Mouse (Mus musculus) right cerebral cortex, postnatal 14 days (tissue): ENCODE measurements around the gene Ccdc110.

ENCODE experiments used
- DNase-seq: peaks from one replicate; pipeline ENCODE4 v3.0.0; 2022

The Ccdc110 gene

DNA sequence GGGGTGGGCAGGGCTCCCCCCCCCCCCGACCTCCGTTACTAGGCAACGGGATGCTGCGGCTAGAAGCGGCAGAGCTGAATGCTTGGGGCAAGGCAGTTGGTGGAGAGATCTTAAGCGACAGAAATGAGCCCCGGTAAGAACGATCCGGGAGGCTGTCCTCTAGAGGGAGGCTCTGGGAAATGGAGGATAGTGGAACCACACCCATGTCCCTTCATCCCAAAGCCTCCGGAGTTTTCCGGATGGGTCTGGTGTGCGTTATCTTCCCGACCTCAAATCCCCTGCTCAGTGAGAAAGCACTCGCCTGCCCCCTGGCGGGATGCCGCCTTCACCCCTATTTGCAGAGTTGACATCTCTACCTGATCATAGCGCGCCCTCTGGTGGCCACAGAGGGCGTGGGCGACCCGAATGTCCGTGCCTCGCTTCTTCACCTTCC is at the start of gene Ccdc110:
Ccdc110 (plus strand) TSS at position 38 of the 433 bp plus-strand sequence.
- DNase-seq: peak; percentile 99

DNA sequence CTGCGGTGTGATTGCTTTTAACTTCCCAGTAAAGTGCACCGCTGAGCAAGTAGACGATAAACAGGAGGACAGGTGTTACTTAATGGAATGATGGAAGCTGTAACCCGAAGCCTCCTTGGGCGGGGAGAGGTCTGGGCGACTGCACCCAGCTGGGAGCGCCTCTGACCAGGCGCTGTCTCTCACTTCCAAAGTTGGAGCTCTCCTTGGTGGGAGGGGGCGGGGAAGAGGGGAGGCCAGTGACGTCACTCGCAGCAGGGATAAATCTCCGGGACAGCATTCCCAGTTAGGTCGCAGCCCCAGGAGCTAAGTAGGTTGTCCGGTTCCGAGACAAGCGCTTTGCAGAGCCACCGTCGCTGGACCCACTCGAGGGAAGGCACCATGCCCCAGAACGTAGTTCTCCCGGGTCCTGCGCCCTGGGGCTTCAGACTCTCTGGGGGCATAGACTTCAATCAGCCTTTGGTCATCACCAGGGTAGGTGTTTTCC is 49.2 kb upstream of the Ccdc110 start, which contains the start of gene Pdlim3:
Pdlim3 (plus strand) TSS at position 260 of the 484 bp plus-strand sequence.
- no peak for DNase-seq

DNA sequence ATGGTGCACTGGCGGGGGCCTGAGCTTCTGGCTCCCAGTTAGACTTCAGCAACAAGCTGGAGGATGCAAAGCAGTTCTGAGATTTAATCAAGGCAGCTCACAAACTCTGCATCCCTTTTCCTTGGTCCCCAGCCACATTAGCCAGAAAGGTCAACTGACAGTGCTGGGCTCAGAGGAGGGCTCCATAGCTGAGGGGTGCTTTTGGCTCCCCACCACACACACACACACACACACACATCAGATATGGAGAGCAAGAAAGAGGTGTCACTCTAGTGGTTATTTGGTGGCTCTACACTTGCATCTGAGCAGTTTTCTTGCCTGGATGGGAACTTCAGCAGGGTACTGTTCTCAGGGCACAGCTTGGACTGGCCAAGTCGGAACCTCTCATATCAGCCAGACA is 48.6 kb upstream of the Ccdc110 start:
- DNase-seq: no peak

DNA sequence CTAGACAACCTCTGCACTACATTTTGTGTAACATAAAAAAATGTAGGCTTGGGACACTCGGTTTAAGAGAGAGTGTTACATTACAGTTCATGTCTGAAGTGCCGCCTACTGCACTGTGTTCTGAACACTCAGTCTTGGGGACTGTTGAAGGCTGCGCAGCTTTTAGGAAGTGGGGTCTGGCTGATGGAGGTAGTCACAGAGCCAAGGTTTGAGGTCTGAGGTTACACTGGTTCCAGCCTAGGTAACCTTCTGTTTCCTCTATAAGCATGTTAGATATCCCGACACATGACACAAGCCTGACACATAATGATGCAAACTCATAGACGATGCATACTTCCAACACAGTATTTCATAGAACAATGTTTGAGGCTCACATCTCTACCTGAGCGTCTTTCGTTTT is 44.7 kb upstream of the Ccdc110 start:
- no peak for DNase-seq

DNA sequence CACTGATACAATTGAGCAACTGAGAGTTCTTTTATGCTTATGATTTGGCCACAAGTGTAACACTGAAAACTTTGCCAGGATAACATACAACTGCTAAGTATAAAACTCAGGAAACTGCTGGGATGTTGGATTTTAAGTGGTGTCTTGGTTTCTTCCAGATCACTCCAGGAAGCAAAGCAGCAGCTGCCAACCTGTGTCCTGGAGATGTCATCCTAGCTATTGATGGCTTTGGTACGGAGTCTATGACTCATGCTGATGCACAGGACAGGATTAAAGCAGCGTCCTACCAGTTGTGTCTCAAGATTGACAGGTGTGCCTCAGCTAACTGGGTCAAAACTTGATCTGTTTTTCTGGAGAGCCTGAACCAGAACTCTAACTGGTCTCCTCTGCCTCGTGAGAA is 37.8 kb upstream of the Ccdc110 start:
- DNase-seq: no peak

DNA sequence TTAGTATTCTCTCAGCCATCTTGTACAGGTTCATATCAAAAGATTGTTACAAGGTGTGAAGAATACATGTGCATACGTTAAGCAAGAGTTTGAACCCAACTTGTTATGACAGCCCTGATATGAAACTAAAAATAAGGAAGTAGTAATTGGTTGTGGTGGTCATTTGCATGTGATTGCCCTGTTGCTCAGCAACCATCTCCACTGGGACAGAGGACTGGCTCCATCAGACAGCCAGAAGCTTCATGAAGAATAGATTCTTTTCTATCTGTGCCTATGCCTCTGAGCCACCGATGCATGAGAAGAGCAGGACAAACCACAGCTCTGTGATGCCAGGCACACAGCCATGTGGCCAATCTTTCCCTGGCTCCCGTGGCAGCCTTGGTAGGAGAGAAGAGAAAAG is 34.6 kb upstream of the Ccdc110 start:
- no peak for DNase-seq

DNA sequence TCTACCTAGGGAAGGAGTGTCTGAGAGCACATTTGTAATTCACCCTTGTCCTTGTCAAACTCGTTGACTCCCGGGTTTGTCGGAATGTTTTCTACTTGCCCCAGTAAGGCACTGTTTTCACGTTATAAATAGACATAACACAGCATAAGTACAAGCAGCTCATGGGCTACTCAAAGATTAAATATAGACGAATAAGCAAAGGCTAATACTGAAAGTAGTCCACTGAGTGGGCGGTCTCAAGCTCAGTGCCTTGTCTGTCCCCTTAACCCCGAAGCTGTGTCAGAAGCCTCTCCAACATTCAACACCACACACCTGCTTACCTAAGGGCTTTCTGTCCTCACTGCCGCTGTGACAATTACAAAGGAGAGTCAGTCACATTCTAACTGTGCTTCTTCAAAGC is 32.8 kb upstream of the Ccdc110 start:
- DNase-seq: no peak

DNA sequence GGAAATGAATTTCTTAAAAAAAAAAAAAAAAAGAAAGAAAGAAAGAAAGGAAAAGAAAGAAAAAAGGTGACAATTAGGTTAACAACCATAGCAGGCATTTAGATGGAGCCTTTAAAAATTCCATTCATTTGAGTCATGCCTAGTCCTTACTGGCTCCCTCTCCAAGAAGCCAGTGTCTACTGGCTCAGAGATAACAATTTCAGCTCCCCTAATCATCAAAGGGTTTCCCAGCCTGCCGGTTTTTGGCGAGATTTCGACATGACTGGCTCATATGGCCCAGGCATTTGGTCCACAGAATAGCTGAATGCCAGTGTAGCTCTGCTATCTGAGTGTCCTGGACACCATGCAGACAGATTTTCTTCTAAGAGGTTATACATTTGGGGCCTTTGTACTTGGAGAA is 30.8 kb upstream of the Ccdc110 start:
- no peak for DNase-seq

DNA sequence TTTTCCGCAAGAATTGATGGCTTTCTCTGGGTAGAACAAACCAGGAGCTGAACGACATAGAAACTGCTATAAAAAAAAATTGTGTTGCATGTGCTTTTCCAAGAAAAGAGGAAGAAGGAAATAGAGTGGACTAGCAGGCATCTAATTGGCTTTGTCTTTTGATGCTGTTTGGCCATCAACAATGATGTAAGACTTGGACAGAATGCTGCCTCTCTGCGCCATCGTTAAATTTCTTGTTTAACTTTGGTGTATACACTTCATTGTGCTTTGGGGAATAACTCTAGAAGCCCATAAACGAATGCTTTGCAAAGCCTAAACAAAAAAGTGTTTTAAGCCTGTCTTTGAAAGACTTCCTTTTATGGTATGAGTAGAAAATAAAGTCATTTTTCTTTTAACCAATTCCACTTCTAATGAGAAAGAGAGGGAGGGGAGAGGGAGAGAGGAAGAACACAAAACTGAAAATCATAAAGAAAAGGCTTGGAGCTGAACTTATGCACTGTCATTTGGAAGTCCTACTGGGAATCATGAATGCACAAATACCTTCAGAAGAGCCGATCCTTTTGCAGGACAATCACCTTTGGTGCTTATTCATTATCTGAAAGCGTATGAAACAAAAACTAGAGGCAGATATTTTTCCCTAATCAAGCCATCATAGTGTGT is 28.7 kb upstream of the Ccdc110 start:
- no peak for DNase-seq

DNA sequence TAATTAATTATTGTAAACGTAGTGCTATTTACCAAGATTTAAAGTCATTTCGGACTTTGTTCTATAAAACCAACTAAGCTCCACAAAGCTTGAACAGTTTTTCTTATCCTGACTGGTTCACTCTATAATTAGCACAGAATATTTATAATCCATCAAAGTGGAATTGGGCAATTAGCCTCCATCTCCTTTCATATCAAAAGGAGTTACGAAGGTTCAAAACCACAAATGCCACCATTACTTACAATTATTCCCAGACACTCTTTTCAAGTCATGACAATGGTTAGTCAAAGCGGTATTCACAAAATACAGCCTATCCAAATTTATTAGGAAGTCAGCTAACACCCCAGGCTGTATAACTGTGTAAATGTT is 28.2 kb upstream of the Ccdc110 start:
- no peak for DNase-seq

DNA sequence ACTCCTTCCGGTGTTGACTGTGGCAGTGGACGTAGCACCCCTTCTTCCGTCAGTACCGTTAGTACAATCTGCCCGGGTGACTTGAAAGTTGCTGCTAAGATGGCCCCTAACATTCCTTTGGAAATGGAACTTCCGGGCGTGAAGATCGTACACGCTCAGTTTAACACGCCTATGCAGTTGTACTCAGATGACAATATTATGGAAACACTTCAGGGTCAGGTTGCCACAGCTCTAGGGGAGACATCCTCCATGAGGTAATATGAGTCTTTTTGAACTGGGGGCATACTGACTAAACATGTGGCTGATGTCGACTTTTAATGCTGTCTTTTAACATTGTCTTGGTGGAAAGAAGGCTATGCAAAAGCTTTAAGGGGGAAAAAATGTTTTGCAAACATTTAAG is 20.7 kb upstream of the Ccdc110 start:
- no peak for DNase-seq

DNA sequence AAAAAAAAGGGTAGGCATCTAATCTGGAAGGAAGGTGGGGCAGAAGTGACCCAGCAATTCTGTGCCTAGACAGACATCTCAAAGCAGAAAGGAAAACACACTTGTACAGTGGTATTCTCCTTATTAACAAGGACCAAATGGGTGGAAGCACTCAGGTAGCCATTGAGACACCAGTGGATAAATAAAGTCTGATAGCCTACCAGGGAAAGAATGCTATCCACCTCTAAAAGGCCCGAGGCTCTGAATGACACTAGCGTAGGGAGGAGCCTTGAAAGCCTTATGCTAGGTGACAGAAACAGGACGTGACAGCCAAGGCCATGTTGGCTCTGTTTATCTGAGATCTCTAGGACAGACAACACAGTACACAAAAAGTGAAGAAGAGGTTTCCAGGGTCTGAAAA is 17.9 kb upstream of the Ccdc110 start:
- DNase-seq: no peak

DNA sequence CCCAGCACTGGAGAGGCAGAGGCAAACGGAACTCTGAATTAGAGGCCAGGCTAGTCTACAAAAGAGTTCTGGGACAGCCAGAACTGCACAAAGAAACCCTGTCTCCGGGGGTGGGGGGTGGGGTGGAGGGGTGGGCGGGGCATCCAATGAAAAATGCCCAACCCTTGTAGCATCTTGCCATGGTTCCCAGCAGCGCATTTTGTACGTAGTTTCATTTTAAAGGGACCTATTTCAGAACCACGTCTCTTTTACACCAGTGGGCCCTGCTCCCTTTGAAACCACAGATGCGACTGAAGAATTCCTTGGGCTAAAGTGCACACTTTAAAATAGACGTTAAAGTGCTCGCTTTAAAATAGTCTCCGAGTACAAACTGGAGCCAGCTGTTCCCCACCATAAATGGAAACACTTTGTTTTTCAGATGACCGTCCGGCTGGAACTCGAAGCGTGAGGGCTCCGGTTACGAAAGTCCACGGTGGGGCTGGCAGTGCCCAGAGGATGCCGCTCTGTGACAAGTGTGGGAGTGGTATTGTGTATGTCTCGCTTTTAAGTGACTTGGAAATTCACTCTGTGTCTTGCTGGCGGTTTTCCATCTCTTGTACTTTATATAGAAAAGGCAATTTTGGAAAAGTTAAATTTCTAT is 17.3 kb upstream of the Ccdc110 start:
- no peak for DNase-seq

DNA sequence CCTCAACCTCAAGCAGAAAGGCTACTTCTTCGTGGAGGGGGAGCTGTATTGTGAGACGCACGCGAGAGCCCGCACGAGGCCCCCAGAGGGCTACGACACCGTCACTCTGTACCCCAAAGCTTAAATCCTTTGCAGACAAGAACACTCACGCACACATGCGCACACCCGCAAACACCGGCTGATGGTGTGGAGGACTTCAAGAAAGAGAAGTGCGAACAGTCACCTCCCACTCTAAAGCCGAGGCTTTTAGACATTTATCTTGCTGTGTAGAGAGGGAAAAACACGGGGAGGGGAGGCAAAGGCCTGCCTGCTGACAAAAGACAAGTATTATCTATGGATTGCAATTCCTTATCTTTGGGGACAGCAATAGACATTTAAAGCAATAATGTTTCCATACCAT is 15.5 kb upstream of the Ccdc110 start:
- DNase-seq: no peak

DNA sequence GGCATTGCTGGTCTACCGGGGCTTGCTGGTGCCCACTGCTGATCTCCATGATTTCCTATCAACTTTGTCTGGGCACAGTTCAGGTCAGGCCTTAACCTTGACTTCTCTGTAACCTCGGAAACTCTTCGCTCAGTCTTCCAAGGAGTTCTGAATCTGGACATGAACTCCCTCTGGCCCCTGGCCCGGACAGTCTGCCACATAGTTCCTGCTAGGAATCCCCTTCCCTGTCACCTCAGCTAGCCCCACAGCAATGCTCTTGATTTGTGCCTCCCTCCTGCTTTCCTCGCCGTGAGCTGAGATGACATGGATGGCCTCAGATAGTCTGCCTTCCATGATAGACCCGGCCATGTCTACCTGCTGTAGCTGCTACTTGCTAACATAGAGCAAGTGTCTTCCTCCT is 14.0 kb upstream of the Ccdc110 start:
- no peak for DNase-seq

DNA sequence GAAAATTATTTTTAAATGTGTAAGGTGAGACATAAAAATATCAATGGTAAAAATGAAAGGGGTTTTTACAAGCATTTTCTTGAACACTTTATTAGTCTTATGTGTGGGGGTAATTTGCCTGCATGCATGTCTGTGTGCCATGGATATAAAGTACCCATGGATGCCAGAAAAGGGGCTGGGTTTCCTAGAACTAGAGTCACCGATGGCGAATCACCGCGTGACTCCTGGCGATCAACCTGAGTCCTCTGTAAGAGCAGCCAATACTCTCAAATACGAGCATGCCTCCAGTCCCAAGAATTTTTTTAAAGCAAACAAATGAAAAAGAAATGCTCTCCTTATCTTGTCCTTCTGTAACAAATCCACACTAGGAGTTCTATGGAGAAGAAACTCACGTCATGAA is 12.3 kb upstream of the Ccdc110 start:
- no peak for DNase-seq

DNA sequence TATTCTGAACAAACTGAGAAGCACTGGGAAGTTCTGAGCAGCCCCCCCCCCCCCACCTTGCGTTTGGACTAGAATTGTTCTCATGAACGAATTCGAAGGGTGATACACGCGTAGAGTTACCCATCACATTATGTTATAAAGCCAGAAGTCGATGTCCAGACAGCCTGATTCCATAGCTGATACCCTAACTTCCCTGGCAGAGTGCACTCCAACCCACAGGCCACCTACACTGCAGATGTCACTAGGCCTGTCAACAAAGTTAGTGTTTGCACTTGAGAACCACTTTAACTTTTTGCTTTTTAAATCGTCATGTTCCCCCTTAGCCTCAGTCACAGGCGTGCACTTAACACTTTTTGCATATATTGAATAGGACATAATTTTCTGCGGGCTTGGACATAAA is 2.6 kb downstream of the Ccdc110 start:
- DNase-seq: no peak

DNA sequence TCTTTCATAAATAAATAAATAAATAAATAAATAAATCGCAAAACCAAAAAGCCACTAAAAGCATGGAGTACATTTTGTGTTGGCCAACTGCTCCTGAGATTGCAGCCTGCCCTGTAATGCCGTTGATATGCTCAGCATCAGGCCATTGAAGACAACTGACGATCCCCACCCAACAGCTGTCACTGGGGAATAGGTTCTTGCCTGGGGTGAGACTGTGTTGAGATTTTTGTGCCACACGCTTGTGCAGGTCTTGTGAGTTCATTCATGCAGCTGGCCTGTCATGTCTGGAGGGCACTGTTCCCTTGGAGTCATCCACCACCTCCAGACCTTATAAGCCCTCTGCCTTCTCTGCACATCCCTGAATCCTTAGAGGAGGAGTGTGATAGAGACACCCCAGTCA is 11.9 kb downstream of the Ccdc110 start:
- no peak for DNase-seq

DNA sequence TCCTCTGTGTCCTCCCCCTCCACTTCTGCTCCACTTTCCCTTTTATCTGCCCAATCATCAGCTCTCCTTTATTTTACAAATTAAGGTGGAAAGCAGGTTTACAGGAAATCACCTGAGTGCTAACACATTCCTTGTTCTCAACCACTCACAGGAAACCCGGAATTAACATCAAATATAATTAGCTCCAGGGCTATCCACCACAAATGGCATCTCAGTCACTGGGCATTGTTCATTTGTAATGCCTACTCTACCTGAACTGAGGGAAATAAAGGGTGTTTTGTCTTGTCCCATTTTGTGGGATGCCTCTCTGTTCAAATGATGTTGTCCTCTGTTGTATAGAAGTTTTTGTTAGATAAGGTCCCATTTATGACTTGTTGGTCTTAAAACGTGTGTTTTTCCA is 16.2 kb downstream of the Ccdc110 start:
- no peak for DNase-seq

DNA sequence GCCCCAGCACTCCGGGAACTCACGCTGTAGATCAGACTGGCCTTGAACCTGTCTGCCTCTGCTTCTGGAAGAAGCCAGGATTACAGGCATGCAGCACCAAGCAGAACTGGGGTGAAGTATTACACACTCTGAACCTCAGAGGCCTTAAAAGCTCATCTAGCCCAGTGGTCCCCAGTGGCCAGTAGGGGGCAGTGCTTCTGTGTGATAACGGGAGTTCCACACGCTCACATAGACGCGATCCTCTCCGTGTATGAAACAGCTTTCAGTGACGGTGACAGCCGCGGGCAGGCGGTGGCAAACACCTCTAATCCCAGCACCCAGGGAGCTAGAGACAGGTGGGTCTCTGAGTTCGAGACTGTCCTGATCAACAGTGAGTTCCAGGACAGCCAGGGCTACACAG is 36.5 kb downstream of the Ccdc110 start:
- no peak for DNase-seq

DNA sequence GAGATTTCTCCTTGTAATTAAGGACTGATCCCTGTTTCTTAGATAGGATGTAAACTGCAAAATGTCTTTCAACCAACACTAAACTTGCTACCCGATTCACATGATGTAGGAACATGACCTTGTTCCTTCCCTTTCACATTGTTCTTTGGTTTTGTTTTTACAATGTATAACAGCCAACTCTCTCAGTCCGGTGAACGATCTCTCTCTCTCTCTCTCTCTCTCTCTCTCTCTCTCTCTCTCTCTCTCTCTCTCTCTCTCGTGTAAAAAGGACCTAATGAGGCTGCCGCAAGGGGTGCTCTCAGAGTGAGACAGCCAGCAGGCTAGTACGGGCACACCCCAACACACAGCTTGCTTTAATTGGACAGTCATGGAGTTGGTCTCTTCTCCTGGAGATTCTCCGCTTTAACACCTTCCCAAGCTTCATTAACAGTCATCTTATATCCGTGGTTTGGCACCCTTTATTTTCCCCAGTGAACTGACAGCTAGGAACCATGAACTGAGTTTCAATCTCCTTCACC is 39.6 kb downstream of the Ccdc110 start:
- DNase-seq: no peak

DNA sequence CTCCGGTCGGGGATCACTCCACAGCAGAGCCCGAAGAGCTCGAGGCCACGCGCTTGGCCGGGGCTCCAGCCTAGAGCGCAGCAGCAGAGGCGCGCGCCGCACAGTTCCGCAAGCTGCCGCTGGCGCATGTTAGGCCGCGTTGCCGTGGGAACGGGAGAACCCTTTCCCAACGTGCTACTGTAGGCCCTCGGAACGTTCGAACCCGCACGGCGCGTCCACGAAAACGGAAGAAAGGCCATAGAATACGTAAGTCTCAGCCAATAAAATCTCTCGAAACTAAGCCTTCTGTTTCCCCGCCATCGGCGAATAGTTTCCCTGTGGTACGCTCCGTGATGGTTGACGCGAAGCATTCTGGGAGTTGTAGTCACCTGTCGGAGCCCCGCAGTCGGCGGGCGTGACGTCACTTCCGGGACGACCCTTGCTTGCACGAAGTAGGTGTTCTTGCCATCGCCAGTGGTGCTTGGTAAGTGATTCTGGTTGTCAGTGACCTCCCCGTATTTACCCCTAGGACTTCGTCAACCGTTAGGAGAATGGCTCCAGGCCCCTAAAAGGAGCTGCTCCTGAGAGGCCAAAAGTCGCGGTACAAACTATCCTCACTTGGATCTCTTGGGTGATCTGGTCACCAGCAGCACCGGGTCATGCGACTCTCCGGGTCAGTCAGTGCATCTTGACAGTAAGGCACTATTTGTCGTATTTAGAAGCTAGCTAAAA is 40.9 kb downstream of the Ccdc110 start, which contains the start of the genes 1700029J07Rik and Ufsp2:
1700029J07Rik (minus strand) TSS at position 127 of the 711 bp plus-strand sequence.
Ufsp2 (plus strand) TSS at position 403 of the 711 bp plus-strand sequence.
- DNase-seq: peak; percentile 99

DNA sequence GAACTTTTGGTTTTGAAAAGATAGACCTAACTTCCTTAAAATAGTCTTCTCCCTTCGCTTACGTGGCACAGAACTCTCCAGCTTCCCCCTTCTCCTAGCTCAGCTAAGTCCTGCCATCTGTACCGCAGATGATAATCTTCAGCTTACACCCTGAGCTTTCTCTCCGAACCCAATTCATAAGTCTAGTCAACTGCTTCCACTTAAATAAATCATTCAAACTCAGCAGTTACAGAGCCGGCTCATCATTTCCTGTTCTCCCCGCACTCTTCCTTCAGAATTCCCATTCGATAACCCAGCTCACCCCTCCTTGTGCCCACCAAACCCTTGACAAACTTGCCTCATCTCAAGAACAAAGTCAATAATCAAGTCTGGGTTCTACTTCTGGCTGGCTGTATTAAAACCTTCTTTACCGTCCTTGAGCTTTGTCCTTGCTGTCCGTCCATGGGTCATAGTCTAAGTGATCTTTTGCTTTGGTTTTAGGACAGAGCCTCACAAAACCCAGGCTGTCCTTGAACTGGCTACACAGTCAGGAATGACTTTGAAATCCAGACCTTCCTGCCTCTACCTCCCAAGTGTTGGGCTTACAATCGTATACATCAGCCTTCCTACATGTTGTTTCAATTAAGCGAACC is 41.5 kb downstream of the Ccdc110 start:
- no peak for DNase-seq
